Mouse (Mus musculus): ENCODE measurements around the gene Mfsd13b. TPM values are rescaled to one million over a fixed set of nuclear protein-coding genes. Genes with fewer than 3 reads are reported as not detected.
A peak's percentile ranks its signal among the peaks of the same experiment; 100 is the strongest.
"Not testable (repeated sequence)": the region's sequence is repeated elsewhere in the genome, so short reads cannot be mapped to it uniquely, and the experiment has no call there.

Mfsd13b gene
- total RNA-seq, 1 experiment: not detected

DNA sequence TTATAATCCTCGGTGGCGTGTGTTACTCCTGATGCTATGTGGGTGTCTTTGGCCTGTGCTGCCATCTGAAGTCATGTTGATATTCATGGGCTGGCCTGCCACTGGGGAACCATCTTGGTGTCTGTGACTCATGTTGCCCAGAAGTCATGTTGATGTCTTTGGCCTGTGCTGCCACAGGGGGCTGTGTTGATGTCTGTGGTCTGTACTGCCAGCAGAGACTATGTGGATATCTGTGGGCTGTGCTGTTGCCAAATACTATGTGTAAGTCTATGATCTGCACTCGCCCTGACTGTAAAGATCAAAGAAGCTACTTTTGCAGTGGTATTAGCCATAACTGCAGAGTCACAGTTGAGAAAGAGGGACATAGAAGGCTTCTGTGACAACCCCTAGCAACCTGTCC lies 36.5 kb downstream of the Mfsd13b start:
- Histone ChIP-seq H3K4me3 (ENCODE audit: insufficient read depth in 1 of 2, low read depth in 1 of 2, low read length in 2 of 2, poor library complexity in 1 of 2, severe bottlenecking in 1 of 2) (no peak overlapping the region), H3K9ac (ENCODE audit: insufficient read depth, low read depth, low read length, poor library complexity, severe bottlenecking) (no peak overlapping the region), H3K9me3 (ENCODE audit: control insufficient read depth, insufficient read depth, low read depth, low read length) (no peaks in the 10 kb centered on the region), H3K4me1 (ENCODE audit: control insufficient read depth in 2 of 2, insufficient read depth in 2 of 2, low read length in 2 of 2, poor library complexity in 1 of 2) (no peaks in the 10 kb centered on the region), H3K27ac (ENCODE audit: insufficient read depth, low read depth, low read length, poor library complexity, severe bottlenecking) (no peak overlapping the region), H3K36me3 (ENCODE audit: control insufficient read depth, insufficient read depth, low read length, poor library complexity, severe bottlenecking) (no peaks in the 10 kb centered on the region)
- in situ Hi-C loops (cut with MboI; ENCODE audit: low sequenced_read_pairs in 2 of 2, unreplicated experiment in 2 of 2): no loop called here
- TF ChIP-seq ZC3H11A (IDR thresholded peaks at IDR 0.05; ENCODE audit: borderline replicate concordance, low read depth, low read length) (no peak), ZNF384 (IDR thresholded peaks at IDR 0.05; ENCODE audit: low read depth, low read length) (no peak), CHD2 (IDR thresholded peaks at IDR 0.05; ENCODE audit: low read depth, low read length) (no peak), HCFC1 (IDR thresholded peaks at IDR 0.05; ENCODE audit: borderline replicate concordance, insufficient read depth, low read length) (no peak), MAFK (IDR thresholded peaks at IDR 0.05; ENCODE audit: insufficient read depth, low read depth, low read length) (no peak)
- DNase-seq (ENCODE audit: low read depth, low spot score): no peak

DNA sequence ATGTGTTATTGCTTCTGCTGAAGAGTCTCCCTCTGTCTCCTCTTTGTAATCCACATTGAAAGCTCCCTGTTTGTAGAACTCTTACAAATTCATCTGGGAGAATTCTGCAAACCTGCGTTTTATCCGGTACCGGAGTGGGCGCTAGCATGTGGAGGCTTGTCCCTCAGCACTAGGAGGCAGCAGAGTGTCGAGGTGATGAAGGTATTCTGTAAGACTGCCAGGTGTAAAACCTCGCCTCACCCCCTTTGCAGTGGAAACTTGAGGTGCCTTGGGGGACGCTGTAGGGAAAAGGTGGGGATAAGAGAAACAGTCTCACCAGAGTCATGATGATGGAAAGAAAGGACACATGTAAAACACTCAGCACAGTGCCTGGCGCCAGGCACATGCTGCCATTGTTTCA lies 38.0 kb downstream of the Mfsd13b start:
- TF ChIP-seq CHD2 (IDR thresholded peaks at IDR 0.05; ENCODE audit: low read depth, low read length) (no peak), HCFC1 (IDR thresholded peaks at IDR 0.05; ENCODE audit: borderline replicate concordance, insufficient read depth, low read length) (no peak), ZNF384 (IDR thresholded peaks at IDR 0.05; ENCODE audit: low read depth, low read length) (no peak)
- Histone ChIP-seq H3K27ac (ENCODE audit: insufficient read depth, low read depth, low read length, poor library complexity, severe bottlenecking) (no peak overlapping the region), H3K9ac (ENCODE audit: insufficient read depth, low read depth, low read length, poor library complexity, severe bottlenecking) (no peak overlapping the region), H3K9me3 (ENCODE audit: control insufficient read depth, insufficient read depth, low read depth, low read length) (no peaks in the 10 kb centered on the region), H3K36me3 (ENCODE audit: control insufficient read depth, insufficient read depth, low read length, poor library complexity, severe bottlenecking) (no peaks in the 10 kb centered on the region), H3K4me1 (ENCODE audit: control insufficient read depth in 2 of 2, insufficient read depth in 2 of 2, low read length in 2 of 2, poor library complexity in 1 of 2) (no peaks in the 10 kb centered on the region), H3K4me3 (ENCODE audit: insufficient read depth in 1 of 2, low read depth in 1 of 2, low read length in 2 of 2, poor library complexity in 1 of 2, severe bottlenecking in 1 of 2) (no peak overlapping the region)
- DNase-seq (ENCODE audit: low read depth, low spot score): peak; percentile 15
- in situ Hi-C loops (cut with MboI; ENCODE audit: low sequenced_read_pairs in 2 of 2, unreplicated experiment in 2 of 2): no loop called here

DNA sequence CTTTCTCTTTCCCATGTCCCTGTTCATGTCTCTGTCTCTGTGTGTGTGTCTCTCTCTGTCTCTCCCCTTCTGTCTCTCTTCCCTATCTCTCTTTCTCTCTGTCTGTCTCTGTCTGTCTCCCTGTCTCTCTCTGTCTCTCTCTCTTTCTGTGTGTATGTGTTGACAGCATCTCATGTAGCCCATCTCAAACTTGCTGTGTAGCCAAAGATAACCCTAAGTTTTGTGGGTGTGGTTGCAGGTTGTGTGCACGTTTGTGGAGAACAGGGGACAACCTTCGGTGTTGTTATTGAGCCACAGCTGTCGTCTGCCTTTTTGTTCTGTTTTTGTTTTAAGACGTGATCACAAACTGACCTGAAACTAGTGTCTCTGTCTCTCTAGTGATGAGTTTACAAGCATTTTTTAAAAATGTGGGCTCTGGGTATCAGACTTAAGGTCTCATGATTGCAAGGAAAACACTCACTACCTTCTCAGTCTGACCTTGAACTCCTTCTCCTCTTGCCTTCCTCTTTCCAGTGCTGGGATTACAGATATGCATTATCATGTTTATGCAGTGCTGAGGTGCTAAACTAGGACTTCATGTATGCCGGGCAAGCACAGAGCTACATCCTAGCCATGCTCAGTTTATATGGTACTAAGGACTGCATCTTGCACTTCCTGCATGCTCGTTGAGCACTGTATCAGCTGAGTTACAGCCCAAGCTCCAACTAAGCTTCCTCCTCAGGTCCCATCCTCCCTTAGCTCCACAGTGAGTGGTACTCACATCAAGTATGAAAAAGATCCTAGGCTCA lies 43.1 kb downstream of the Mfsd13b start:
- Histone ChIP-seq H3K4me3 (ENCODE audit: insufficient read depth in 1 of 2, low read depth in 1 of 2, low read length in 2 of 2, poor library complexity in 1 of 2, severe bottlenecking in 1 of 2) (no peak overlapping the region), H3K4me1 (ENCODE audit: control insufficient read depth in 2 of 2, insufficient read depth in 2 of 2, low read length in 2 of 2, poor library complexity in 1 of 2) (no peaks in the 10 kb centered on the region), H3K9ac (ENCODE audit: insufficient read depth, low read depth, low read length, poor library complexity, severe bottlenecking) (no peak overlapping the region), H3K36me3 (ENCODE audit: control insufficient read depth, insufficient read depth, low read length, poor library complexity, severe bottlenecking) (no peaks in the 10 kb centered on the region), H3K9me3 (ENCODE audit: control insufficient read depth, insufficient read depth, low read depth, low read length) (no peaks in the 10 kb centered on the region), H3K27ac (ENCODE audit: insufficient read depth, low read depth, low read length, poor library complexity, severe bottlenecking) (no peak overlapping the region)
- TF ChIP-seq HCFC1 (IDR thresholded peaks at IDR 0.05; ENCODE audit: borderline replicate concordance, insufficient read depth, low read length) (no peak), CHD2 (IDR thresholded peaks at IDR 0.05; ENCODE audit: low read depth, low read length) (no peak), ZNF384 (IDR thresholded peaks at IDR 0.05; ENCODE audit: low read depth, low read length) (no peak), ZC3H11A (IDR thresholded peaks at IDR 0.05; ENCODE audit: borderline replicate concordance, low read depth, low read length) (no peak), MAFK (IDR thresholded peaks at IDR 0.05; ENCODE audit: insufficient read depth, low read depth, low read length) (no peak)
- in situ Hi-C loops (cut with MboI; ENCODE audit: low sequenced_read_pairs in 2 of 2, unreplicated experiment in 2 of 2): no loop called here
- DNase-seq (ENCODE audit: low read depth, low spot score): no peak

DNA sequence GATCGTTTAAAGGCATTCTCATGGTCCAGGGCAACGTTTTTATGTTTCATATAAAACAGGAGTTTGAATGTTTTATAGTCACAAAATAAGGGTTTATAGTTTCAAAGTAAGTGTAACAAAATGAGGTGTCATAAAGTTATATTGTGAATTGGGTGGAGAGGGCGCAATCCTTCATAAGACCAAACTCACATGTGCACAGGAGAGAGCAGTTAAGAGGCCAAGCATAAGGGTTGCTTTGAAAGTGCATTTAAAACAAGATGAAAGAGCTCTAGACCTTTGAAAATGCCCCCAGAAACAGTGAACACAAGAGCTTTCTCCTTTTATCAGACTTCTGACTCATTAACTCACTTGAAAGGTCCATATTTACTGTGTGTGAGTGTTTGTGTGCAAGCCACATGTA lies 44.0 kb downstream of the Mfsd13b start:
- H3K4me3 ChIP-seq (ENCODE audit: insufficient read depth in 1 of 2, low read depth in 1 of 2, low read length in 2 of 2, poor library complexity in 1 of 2, severe bottlenecking in 1 of 2): no peak overlapping the region
- DNase-seq (ENCODE audit: low read depth, low spot score): no peak
- H3K4me1 ChIP-seq (ENCODE audit: control insufficient read depth in 2 of 2, insufficient read depth in 2 of 2, low read length in 2 of 2, poor library complexity in 1 of 2): no peaks in the 10 kb centered on the region
- H3K27ac ChIP-seq (ENCODE audit: insufficient read depth, low read depth, low read length, poor library complexity, severe bottlenecking): no peak overlapping the region
- in situ Hi-C loops (cut with MboI; ENCODE audit: low sequenced_read_pairs in 2 of 2, unreplicated experiment in 2 of 2): no loop called here
- no peaks in the 10 kb centered on the region for H3K36me3 ChIP-seq (ENCODE audit: control insufficient read depth, insufficient read depth, low read length, poor library complexity, severe bottlenecking)
- TF ChIP-seq CHD2 (IDR thresholded peaks at IDR 0.05; ENCODE audit: low read depth, low read length) (no peak), ZC3H11A (IDR thresholded peaks at IDR 0.05; ENCODE audit: borderline replicate concordance, low read depth, low read length) (no peak), ZNF384 (IDR thresholded peaks at IDR 0.05; ENCODE audit: low read depth, low read length) (no peak), HCFC1 (IDR thresholded peaks at IDR 0.05; ENCODE audit: borderline replicate concordance, insufficient read depth, low read length) (no peak), MAFK (IDR thresholded peaks at IDR 0.05; ENCODE audit: insufficient read depth, low read depth, low read length) (no peak)
- no peak overlapping the region for H3K9ac ChIP-seq (ENCODE audit: insufficient read depth, low read depth, low read length, poor library complexity, severe bottlenecking)
- no peaks in the 10 kb centered on the region for H3K9me3 ChIP-seq (ENCODE audit: control insufficient read depth, insufficient read depth, low read depth, low read length)

DNA sequence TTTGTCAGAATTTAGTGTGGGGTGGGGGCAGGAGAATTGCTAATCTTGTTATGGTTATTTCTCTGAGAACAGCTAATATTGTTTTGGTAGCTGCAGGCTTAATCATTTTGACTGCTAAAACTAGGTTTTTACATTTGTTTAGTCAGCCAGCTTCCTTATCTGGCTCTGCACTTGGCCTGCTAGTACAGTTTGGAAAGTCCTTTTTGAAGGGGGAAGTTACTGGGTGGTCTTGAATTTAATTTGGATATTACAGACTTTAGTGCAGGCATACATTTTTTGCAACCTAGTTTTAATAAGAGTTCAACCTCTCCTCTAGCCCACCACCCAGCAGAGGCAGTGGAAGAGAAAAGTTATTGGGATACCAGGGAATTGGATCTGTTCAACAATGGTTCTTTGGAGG lies 47.6 kb downstream of the Mfsd13b start:
- H3K4me1 ChIP-seq (ENCODE audit: control insufficient read depth in 2 of 2, insufficient read depth in 2 of 2, low read length in 2 of 2, poor library complexity in 1 of 2); H3K4me3 ChIP-seq (ENCODE audit: insufficient read depth in 1 of 2, low read depth in 1 of 2, low read length in 2 of 2, poor library complexity in 1 of 2, severe bottlenecking in 1 of 2); in situ Hi-C loops (cut with MboI; ENCODE audit: low sequenced_read_pairs in 2 of 2, unreplicated experiment in 2 of 2); H3K9ac ChIP-seq (ENCODE audit: insufficient read depth, low read depth, low read length, poor library complexity, severe bottlenecking); H3K36me3 ChIP-seq (ENCODE audit: control insufficient read depth, insufficient read depth, low read length, poor library complexity, severe bottlenecking); H3K9me3 ChIP-seq (ENCODE audit: control insufficient read depth, insufficient read depth, low read depth, low read length); DNase-seq (ENCODE audit: low read depth, low spot score); H3K27ac ChIP-seq (ENCODE audit: insufficient read depth, low read depth, low read length, poor library complexity, severe bottlenecking): not testable (repeated sequence)

Measured in ES-E14 (cell line).